Mouse (Mus musculus): Measurements from ENCODE around the gene Cog7.

DNA sequence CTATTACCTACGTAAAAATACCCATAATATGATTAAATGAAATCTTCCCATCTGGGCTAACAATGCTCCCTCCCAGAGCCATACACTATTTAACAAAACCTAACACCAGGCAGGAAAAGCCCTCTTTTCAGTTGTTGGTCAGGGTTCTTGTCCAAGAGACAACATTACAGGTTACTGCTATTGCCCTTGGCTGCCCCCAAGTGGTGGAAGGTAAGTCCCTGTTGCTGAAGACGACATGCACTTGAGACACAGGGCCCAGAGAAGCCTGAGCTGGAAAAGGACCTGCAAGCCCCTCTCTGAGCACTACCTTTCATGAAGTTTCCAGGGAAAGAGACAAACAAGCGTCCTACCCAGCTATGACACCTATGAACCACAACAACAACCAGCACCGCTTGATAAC lies 6.5 kb downstream of the Cog7 start:
- no peak for TF ChIP-seq POLR2A (IDR thresholded peaks at IDR 0.05; ENCODE audit: low read depth, low read length)
- peak; percentile 74 for TF ChIP-seq CTCF (conservative IDR thresholded peaks at IDR 0.05; ENCODE audit: insufficient read depth, insufficient read length, low read depth, low read length)

All from kidney, adult 2 months (tissue).